In genomic region chr1:153153619-153154137, GRCm38 (mm10) we compare ENCODE assay signal across 10 mouse cellular contexts. TPM values are rescaled to one million over a fixed set of nuclear protein-coding genes. Genes with fewer than 3 reads are reported as not detected.
DNase-seq lines count a peak whose midpoint lies in the region; ATAC-seq and TF ChIP-seq lines count a peak whose summit lies in the region.
"Had no signal": no experiment of that assay in that cellular context is flagged by ENCODE, and none has a peak within 500 bp of the region (broad histone marks: within the 10 kb centered on the region; RNA-seq: fewer than 3 reads in every experiment).

No protein-coding gene starts in this region.

- DNase-seq in liver, adult 2 months (ENCODE audit: extremely low read depth, low read depth, low spot score), result peak; percentile 16
- peak; percentile 75 for DNase-seq in retina, postnatal 1 day
- no peak for DNase-seq in cerebellum, postnatal 4 days (ENCODE audit: low spot score in 2 of 2)
- no peak for DNase-seq in cerebellum, adult 8-10 months

- no peak overlapping the region for H3K9ac ChIP-seq in forebrain, embryonic 12.5 days
- no peak overlapping the region for H3K9ac ChIP-seq in forebrain, embryonic 16.5 days (replicated peaks; ENCODE audit: low read depth, low read length)
- no peak overlapping the region for H3K9ac ChIP-seq in liver, adult 2 months (ENCODE audit: low read depth, low read length)
- no peak overlapping the region for H3K9ac ChIP-seq in liver, embryonic 12.5 days
- H3K9ac ChIP-seq: limb, embryonic 12.5 days had no signal

- no peak overlapping the region for H3K27ac ChIP-seq in forebrain, embryonic 12.5 days
- no peak overlapping the region for H3K27ac ChIP-seq in forebrain, embryonic 16.5 days (ENCODE audit: low read length)
- no peak overlapping the region for H3K27ac ChIP-seq in liver, adult 2 months (replicated peaks; ENCODE audit: insufficient read depth, low read depth, low read length)
- no peak overlapping the region for H3K27ac ChIP-seq in liver, embryonic 12.5 days
- H3K27ac ChIP-seq: limb, embryonic 12.5 days had no signal

- no peaks in the 10 kb centered on the region for H3K9me3 ChIP-seq in forebrain, embryonic 12.5 days
- no peaks in the 10 kb centered on the region for H3K9me3 ChIP-seq in forebrain, embryonic 16.5 days (ENCODE audit: control insufficient read depth, low read length)
- H3K9me3 ChIP-seq in liver, embryonic 12.5 days (replicated peaks), result no peaks in the 10 kb centered on the region
- H3K9me3 ChIP-seq: G1E; limb, embryonic 12.5 days had no signal

- H3K4me3 ChIP-seq in forebrain, embryonic 12.5 days (replicated peaks), result no peak overlapping the region
- no peak overlapping the region for H3K4me3 ChIP-seq in forebrain, embryonic 16.5 days (replicated peaks; ENCODE audit: low read length)
- no peak overlapping the region for H3K4me3 ChIP-seq in liver, adult 2 months (ENCODE audit: insufficient read depth, low read depth, low read length)
- H3K4me3 ChIP-seq in liver, embryonic 12.5 days, result no peak overlapping the region
- H3K4me3 ChIP-seq: limb, embryonic 12.5 days had no signal

- WGBS in forebrain, embryonic 12.5 days, result 68% methylated on average over 10 of the region's 10 CpGs
- WGBS in forebrain, embryonic 16.5 days, result 42% methylated on average over 10 of the region's 10 CpGs
- 72% methylated on average over 10 of the region's 10 CpGs for WGBS in liver, adult 2 months
- 66% methylated on average over 10 of the region's 10 CpGs for WGBS in liver, embryonic 12.5 days (ENCODE audit: insufficient replicate concordance)

- H3K4me1 ChIP-seq in forebrain, embryonic 12.5 days, result peaks cover 8% of the 10 kb centered on the region
- H3K4me1 ChIP-seq in forebrain, embryonic 16.5 days (replicated peaks; ENCODE audit: control insufficient read depth, insufficient read depth, low read length), result peaks cover 7% of the 10 kb centered on the region; the same call in 1 of the 2 replicates
- H3K4me1 ChIP-seq in liver, adult 2 months (ENCODE audit: control insufficient read depth, insufficient read depth, low read length), result peaks cover 5% of the 10 kb centered on the region; the same call in 1 of the 2 replicates
- H3K4me1 ChIP-seq in liver, embryonic 12.5 days, result no peaks in the 10 kb centered on the region

- H3K4me2 ChIP-seq in forebrain, embryonic 12.5 days, result no peak overlapping the region
- no peak overlapping the region for H3K4me2 ChIP-seq in forebrain, embryonic 16.5 days (ENCODE audit: low read length)
- H3K4me2 ChIP-seq in liver, embryonic 12.5 days, result no peak overlapping the region
- H3K4me2 ChIP-seq: limb, embryonic 12.5 days had no signal

- TF ChIP-seq CTCF in liver, adult 2 months (IDR thresholded peaks at IDR 0.05; ENCODE audit: low read depth, low read length), result no peak

- no peaks in the 10 kb centered on the region for H3K27me3 ChIP-seq in forebrain, embryonic 12.5 days
- H3K27me3 ChIP-seq in forebrain, embryonic 16.5 days (replicated peaks; ENCODE audit: control insufficient read depth, insufficient read depth, low read length), result no peaks in the 10 kb centered on the region
- no peaks in the 10 kb centered on the region for H3K27me3 ChIP-seq in liver, adult 2 months (ENCODE audit: control insufficient read depth, insufficient read depth, low read length)
- H3K27me3 ChIP-seq in liver, embryonic 12.5 days (replicated peaks), result no peaks in the 10 kb centered on the region
- H3K27me3 ChIP-seq: limb, embryonic 12.5 days had no signal

- TF ChIP-seq POLR2A in liver, adult 2 months (IDR thresholded peaks at IDR 0.05; ENCODE audit: extremely low read depth, insufficient read depth, low read length), result no peak

- no peaks in the 10 kb centered on the region for H3K36me3 ChIP-seq in forebrain, embryonic 12.5 days (replicated peaks)
- no peaks in the 10 kb centered on the region for H3K36me3 ChIP-seq in forebrain, embryonic 16.5 days (ENCODE audit: control insufficient read depth, insufficient read depth)
- no peaks in the 10 kb centered on the region for H3K36me3 ChIP-seq in liver, adult 2 months (ENCODE audit: control insufficient read depth, insufficient read depth, low read length)
- H3K36me3 ChIP-seq in liver, embryonic 12.5 days, result no peaks in the 10 kb centered on the region
- H3K36me3 ChIP-seq: G1E; limb, embryonic 12.5 days had no signal

- H3K79me2 ChIP-seq in liver, adult 2 months (ENCODE audit: control insufficient read depth, insufficient read depth, low read length), result no peaks in the 10 kb centered on the region

- peak; percentile 20; the same call in 1 of the 2 replicates for ATAC-seq in forebrain, embryonic 12.5 days (ENCODE audit: low FRiP score)
- no peak for ATAC-seq in forebrain, embryonic 16.5 days
- ATAC-seq in liver, embryonic 12.5 days, result no peak
- ATAC-seq in inflammation-experienced regulatory T-cells, adult 6 months, result peak; percentile 35

RNA-seq across cellular contexts. Expression of gene Lamc2, which starts 32.6 kb away (rescaled TPM):
- polyA plus RNA-seq in forebrain, embryonic 12.5 days (2016; fragmentation: Nextera tagmentation; extraction: Ambion mirVana), result 0.47 and 0.94 TPM in 2 replicates
- 1.6 and 2.0 TPM in 2 replicates for polyA plus RNA-seq in forebrain, embryonic 16.5 days (2015; fragmentation: Nextera tagmentation; extraction: Ambion mirVana)
- 0.18 and 0.27 TPM in 2 replicates for total RNA-seq in liver, adult 2 months (2014; rRNA removed)
- 0.05 and 0.09 TPM in 2 replicates for polyA plus RNA-seq in liver, adult 2 months (2012; rRNA removed)
- polyA plus RNA-seq in liver, embryonic 12.5 days (2016; fragmentation: Nextera tagmentation; extraction: Ambion mirVana), result 0.13 and 0.43 TPM in 2 replicates
- polyA plus RNA-seq in inflammation-experienced regulatory T-cells, adult 6 months (2017; shearing (Covaris generic)), result 1 to 10 TPM in 1 of 3 experiments, under 1 TPM in 1, not detected in 1; 0.12 to 1.1 TPM
- polyA plus RNA-seq: G1E had no signal

Comparison
In these comparisons a context has a peak if more than half of its experiments do, and no peak if none do; other contexts are left out.
1. ATAC-seq: peak in forebrain, embryonic 12.5 days (single experiment) and inflammation-experienced regulatory T-cells, adult 6 months (single experiment); none in forebrain, embryonic 16.5 days (single experiment) and liver, embryonic 12.5 days (single experiment).
2. DNase-seq: peak in liver, adult 2 months (single experiment) and retina, postnatal 1 day (single experiment); none in cerebellum, postnatal 4 days (0 of 2) and cerebellum, adult 8-10 months (single experiment).